8 mouse cellular contexts compared by ENCODE assay signal in the genomic region with DNA sequence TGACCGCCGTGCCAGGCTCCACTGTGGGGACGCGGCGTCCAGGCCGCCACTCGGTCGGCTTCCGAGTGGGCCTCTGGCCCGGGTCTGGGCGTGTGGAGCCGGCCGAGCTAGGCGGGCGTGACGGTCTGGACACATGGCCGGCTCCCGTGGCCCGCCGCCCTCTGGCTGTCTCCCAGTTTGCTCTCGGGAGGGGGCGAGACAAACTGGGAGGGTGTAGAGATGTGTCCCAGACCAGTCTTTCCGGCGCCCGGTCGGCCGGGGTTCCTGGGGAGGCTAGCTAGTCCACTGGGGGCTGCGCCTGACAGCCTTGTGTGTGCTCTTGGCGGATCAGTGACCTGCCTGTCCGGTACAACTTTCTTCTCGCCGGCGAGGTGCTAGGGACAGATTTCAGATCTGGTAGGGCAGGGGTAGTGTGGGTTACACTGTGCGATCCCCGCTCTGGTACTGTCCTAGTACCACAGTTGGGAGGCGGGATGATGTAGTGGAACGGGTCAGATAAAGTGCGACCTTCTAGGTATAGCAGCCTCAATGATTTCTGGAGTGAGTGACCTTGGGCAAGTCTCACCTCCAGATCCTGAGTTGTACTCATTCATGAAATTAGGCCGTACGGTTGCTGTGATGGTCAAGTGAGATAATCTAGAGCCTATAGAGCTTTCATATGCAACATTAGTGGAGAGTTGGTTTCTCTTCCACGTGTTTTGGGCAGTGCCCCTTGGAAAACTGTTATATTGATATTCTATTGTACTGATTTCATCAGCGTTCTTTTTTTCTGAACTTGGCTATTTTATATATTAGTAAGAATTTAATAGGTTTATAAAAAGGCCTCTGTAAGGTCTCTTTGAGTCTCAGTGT. TPM values are rescaled to one million over a fixed set of nuclear protein-coding genes. Genes with fewer than 3 reads are reported as not detected.
DNase-seq lines count a peak whose midpoint lies in the region; ATAC-seq lines count a peak whose summit lies in the region.

No protein-coding gene starts in this region.

- H3K27me3 ChIP-seq in hindbrain, embryonic 11.5 days (ENCODE audit: control insufficient read depth, insufficient read depth, low read length), result no peaks in the 10 kb centered on the region

- no peaks in the 10 kb centered on the region for H3K36me3 ChIP-seq in hindbrain, embryonic 11.5 days (ENCODE audit: control insufficient read depth, insufficient read depth, low read length)

- no peaks in the 10 kb centered on the region for H3K4me1 ChIP-seq in hindbrain, embryonic 11.5 days (replicated peaks; ENCODE audit: control insufficient read depth, insufficient read depth, low read length)

- peak; percentile 82 for ATAC-seq in hindbrain, embryonic 11.5 days (ENCODE audit: low FRiP score)

- peak overlapping the region; percentile 79 for H3K4me2 ChIP-seq in hindbrain, embryonic 11.5 days (replicated peaks; ENCODE audit: low read depth, low read length)

- H3K27ac ChIP-seq in hindbrain, embryonic 11.5 days (ENCODE audit: low read depth, low read length), result peak overlapping the region; percentile 90

- DNase-seq in MN1 (ENCODE audit: low spot score), result peak; percentile 55
- DNase-seq in cerebellum, adult 18-20 months, result peak; percentile 60 to 61
- peak; percentile 23 to 27 for DNase-seq in frontal cortex, postnatal 14 days (ENCODE audit: low spot score in 2 of 2)
- DNase-seq in hindbrain, embryonic 11.5 days (ENCODE audit: low spot score), result peak; percentile 37
- peak; percentile 24 to 53 for DNase-seq in layer of hippocampus, postnatal 14 days (ENCODE audit: low spot score in 2 of 2)
- peak; percentile 81 for DNase-seq in lung, postnatal 10 days
- DNase-seq in ovary, postnatal 36 days (ENCODE audit: low spot score), result peak; percentile 65
- DNase-seq in urinary bladder, postnatal 10 days (ENCODE audit: low spot score), result peak; percentile 30

- H3K4me3 ChIP-seq in hindbrain, embryonic 11.5 days (ENCODE audit: low read depth, low read length), result peak overlapping the region; percentile 99

- H3K9ac ChIP-seq in hindbrain, embryonic 11.5 days (ENCODE audit: low read depth, low read length), result peak overlapping the region; percentile 93

- WGBS in hindbrain, embryonic 11.5 days, result under 1% methylated on average over 32 of the region's 42 CpGs

- no peaks in the 10 kb centered on the region for H3K9me3 ChIP-seq in hindbrain, embryonic 11.5 days (ENCODE audit: control insufficient read depth, low read length)

RNA-seq across cellular contexts. Expression of a gene that starts 0.8 kb away (rescaled TPM):
- polyA plus RNA-seq in hindbrain, embryonic 11.5 days (2014; fragmentation: Nextera tagmentation; extraction: Ambion mirVana), result 23.2 and 32.7 TPM in 2 replicates
- total RNA-seq in layer of hippocampus, postnatal 14 days (2021), result 10 to 100 TPM; 86.7 to 89.1 TPM

RNA-seq across cellular contexts. Expression of a gene that starts 32.1 kb away (rescaled TPM):
- 78.4 and 84.8 TPM in 2 replicates for polyA plus RNA-seq in hindbrain, embryonic 11.5 days (2014; fragmentation: Nextera tagmentation; extraction: Ambion mirVana)
- 10 to 100 TPM; 61.8 to 63.9 TPM for total RNA-seq in layer of hippocampus, postnatal 14 days (2021)

RNA-seq across cellular contexts. Expression of a gene that starts 42.2 kb away (rescaled TPM):
- polyA plus RNA-seq in hindbrain, embryonic 11.5 days (2014; fragmentation: Nextera tagmentation; extraction: Ambion mirVana), result 26.2 and 31.8 TPM in 2 replicates
- total RNA-seq in layer of hippocampus, postnatal 14 days (2021), result 10 to 100 TPM; 10.1 to 10.9 TPM

RNA-seq across cellular contexts. Expression of a gene that starts 58.6 kb away (rescaled TPM):
- polyA plus RNA-seq in hindbrain, embryonic 11.5 days (2014; fragmentation: Nextera tagmentation; extraction: Ambion mirVana), result 52.5 and 57.3 TPM in 2 replicates
- 100 to 1,000 TPM; 182 to 205 TPM for total RNA-seq in layer of hippocampus, postnatal 14 days (2021)

Comparison
In these comparisons a context has a peak if more than half of its experiments do, and no peak if none do; other contexts are left out.
1. Peak in every context shown above with its lines: DNase-seq, ATAC-seq, H3K4me3 ChIP-seq and H3K27ac ChIP-seq.
2. DNase-seq: peak in every context shown above with its lines; median percentile 81 in lung, postnatal 10 days; 65 in ovary, postnatal 36 days; 60 in cerebellum, adult 18-20 months; 55 in MN1; 38 in layer of hippocampus, postnatal 14 days; 37 in hindbrain, embryonic 11.5 days; 30 in urinary bladder, postnatal 10 days; 25 in frontal cortex, postnatal 14 days.